Mouse (Mus musculus): ENCODE data around the gene Irak1bp1. TPM values are rescaled to one million over a fixed set of nuclear protein-coding genes. Genes with fewer than 3 reads are reported as not detected.

Gene Irak1bp1
- 26.7 and 30.8 TPM in 2 replicates for polyA plus RNA-seq (2016; fragmentation: Nextera tagmentation; extraction: Ambion mirVana)

DNA sequence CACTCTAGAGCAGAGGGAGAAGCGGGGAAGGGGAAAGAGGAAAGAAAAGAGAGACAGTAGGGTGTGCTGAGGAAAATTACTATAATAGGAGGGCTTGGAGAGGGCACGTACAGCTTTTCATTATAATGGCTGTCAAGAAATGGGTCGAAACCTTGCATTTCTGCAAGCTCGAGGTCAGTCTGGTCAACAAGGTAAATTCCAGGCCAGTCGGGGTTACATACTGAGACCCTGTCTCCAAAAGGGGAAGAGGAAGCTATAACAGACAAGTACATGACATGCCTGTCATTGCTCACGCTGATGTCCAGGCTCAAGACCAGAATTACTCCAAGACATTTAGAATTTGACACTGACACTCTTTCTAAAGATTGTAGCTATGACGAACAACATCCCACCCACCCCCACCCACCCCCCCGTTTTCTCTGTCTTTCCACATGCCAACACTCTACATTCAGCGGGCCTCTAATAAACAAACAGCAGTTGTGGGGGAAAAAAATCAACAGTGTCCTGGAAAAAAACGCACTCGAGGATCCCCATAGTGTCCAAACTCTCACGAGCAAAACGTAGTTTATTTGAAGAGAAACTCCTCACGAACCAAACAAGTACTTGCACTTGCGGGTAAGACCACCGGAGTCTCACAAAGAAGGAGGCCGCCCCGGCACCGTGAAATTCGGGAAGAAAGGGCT, at the start of gene Irak1bp1:
Irak1bp1 (plus strand) TSS at position 534 of the 683 bp plus-strand sequence.
- H3K9me3 ChIP-seq (replicated peaks): no peaks in the 10 kb centered on the region
- 0 out of 2 replicates have a peak, but pooled peaks cover 15% of the 10 kb centered on the region for H3K4me1 ChIP-seq
- 10% methylated on average over 20 of the region's 20 CpGs for WGBS
- H3K27ac ChIP-seq: peak within 1 kb of the TSS; percentile 93
- H3K27me3 ChIP-seq: no peaks in the 10 kb centered on the region
- no peaks in the 10 kb centered on the region for H3K36me3 ChIP-seq
- H3K4me3 ChIP-seq: peak within 1 kb of the TSS; percentile 81
- H3K4me2 ChIP-seq (replicated peaks): peak within 1 kb of the TSS; percentile 61
- peak within 1 kb of the TSS; percentile 92 for H3K9ac ChIP-seq
- ATAC-seq (ENCODE audit: low FRiP score): peak; percentile 69

DNA sequence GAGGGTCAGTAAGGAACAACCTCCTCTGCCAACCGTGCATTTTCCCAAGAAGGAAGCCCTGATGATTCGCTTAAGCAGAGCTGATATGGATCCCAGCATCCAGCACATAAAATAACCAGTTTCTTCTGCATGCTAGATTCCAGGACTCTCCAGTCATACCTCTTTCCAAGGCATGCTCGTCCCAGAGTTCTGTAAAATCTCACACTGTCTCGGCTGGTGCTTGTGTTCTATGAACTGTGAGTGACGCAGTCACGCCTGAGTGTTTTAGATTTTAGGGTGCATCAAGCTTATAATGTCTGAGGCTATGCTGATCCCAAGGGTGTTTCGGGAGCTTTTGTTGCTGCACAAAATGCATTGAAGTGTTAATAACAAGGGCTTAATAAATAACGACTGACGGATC, 41.0 kb upstream of the Irak1bp1 start:
- Histone ChIP-seq H3K36me3 (no peaks in the 10 kb centered on the region), H3K4me2 (replicated peaks) (no peak overlapping the region), H3K9ac (no peak overlapping the region), H3K4me1 (peaks cover 3% of the 10 kb centered on the region; the same call in 1 of the 2 replicates), H3K4me3 (no peak overlapping the region), H3K9me3 (replicated peaks) (no peaks in the 10 kb centered on the region), H3K27ac (no peak overlapping the region), H3K27me3 (no peaks in the 10 kb centered on the region)
- WGBS: 46% methylated on average over 9 of the region's 9 CpGs
- ATAC-seq (ENCODE audit: low FRiP score): no peak

DNA sequence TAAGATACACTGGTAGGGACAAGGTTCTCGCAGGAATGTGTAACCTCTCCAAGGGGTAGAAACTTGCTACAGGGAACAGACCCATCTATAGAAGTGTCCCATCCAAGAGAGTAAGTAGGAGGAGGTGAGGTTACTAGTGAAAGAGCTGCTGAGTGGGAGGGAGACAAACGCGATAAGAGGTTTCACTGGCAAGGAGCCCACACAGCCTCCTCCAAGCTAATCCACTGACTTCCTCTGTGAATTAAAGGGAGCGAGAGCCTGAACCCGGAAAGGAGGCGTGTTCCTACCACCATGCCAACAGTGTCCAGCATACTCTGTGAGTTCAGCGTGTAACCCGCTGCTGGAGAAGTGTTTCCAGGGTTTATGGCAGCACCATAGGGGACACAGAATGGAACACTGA, 29.0 kb upstream of the Irak1bp1 start:
- no peaks in the 10 kb centered on the region for H3K9me3 ChIP-seq (replicated peaks)

DNA sequence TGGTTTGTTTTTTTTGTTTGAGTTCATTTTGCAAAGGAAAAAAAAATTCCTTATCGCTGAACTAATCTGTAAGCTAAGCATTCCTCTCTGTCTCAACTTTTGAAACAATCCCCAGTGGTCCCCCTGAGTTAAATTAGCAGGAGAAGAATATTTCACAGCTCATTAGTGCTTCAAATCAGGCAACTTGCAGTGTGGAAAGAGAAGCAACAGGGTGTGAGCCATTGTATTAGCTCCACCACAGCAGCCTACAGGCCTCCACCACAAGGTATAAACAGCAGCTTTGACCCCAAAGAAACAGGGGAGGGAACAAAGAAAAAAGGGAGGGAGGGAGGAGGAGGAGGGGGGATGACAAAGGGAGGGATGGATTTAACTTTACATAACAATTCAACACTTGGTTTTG, 22.2 kb upstream of the Irak1bp1 start:
- WGBS: 6% methylated on average over 1 of the region's 1 CpGs
- peak; percentile 58; the same call in 1 of the 2 replicates for ATAC-seq (ENCODE audit: low FRiP score)
- H3K4me3 ChIP-seq: no peak overlapping the region
- H3K27ac ChIP-seq: no peak overlapping the region
- H3K36me3 ChIP-seq: no peaks in the 10 kb centered on the region
- no peak overlapping the region for H3K4me2 ChIP-seq (replicated peaks)
- peaks cover 9% of the 10 kb centered on the region for H3K4me1 ChIP-seq
- no peaks in the 10 kb centered on the region for H3K9me3 ChIP-seq (replicated peaks)
- no peaks in the 10 kb centered on the region for H3K27me3 ChIP-seq
- no peak overlapping the region for H3K9ac ChIP-seq

More for the DNA sequence above, 29.0 kb upstream of the Irak1bp1 start:
- no peak for ATAC-seq (ENCODE audit: low FRiP score)
- Histone ChIP-seq H3K27me3 (no peaks in the 10 kb centered on the region), H3K36me3 (no peaks in the 10 kb centered on the region), H3K4me3 (no peak overlapping the region), H3K4me2 (replicated peaks) (no peak overlapping the region), H3K4me1 (no peaks in the 10 kb centered on the region), H3K9ac (no peak overlapping the region), H3K27ac (no peak overlapping the region)
- WGBS: 84% methylated on average over 8 of the region's 8 CpGs

DNA sequence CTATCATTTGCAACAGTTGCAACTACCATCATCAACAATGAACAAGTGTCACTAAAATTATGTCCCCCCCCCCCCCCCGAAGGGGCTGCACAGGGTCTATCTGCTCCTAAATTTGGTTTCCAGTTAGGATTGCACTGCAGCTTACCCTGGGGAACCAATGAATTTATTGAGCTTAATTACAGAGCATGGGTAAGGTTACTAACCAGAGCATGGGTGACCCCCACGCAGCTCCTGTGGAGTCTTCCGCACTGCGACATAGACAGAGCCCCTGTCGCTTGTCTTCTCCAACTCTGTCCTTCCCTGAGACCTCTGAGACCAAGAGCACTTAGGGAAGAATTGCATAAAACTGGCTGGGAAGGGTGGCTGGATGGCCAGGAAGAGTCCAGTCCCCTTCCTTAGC, 21.7 kb upstream of the Irak1bp1 start:
- WGBS: 49% methylated on average over 5 of the region's 5 CpGs
- ATAC-seq (ENCODE audit: low FRiP score): peak; percentile 52; the same call in 1 of the 2 replicates
- Histone ChIP-seq H3K9me3 (replicated peaks) (no peaks in the 10 kb centered on the region), H3K4me2 (replicated peaks) (no peak overlapping the region), H3K27ac (no peak overlapping the region), H3K4me3 (no peak overlapping the region), H3K4me1 (peaks cover 9% of the 10 kb centered on the region), H3K36me3 (no peaks in the 10 kb centered on the region), H3K9ac (no peak overlapping the region), H3K27me3 (no peaks in the 10 kb centered on the region)

DNA sequence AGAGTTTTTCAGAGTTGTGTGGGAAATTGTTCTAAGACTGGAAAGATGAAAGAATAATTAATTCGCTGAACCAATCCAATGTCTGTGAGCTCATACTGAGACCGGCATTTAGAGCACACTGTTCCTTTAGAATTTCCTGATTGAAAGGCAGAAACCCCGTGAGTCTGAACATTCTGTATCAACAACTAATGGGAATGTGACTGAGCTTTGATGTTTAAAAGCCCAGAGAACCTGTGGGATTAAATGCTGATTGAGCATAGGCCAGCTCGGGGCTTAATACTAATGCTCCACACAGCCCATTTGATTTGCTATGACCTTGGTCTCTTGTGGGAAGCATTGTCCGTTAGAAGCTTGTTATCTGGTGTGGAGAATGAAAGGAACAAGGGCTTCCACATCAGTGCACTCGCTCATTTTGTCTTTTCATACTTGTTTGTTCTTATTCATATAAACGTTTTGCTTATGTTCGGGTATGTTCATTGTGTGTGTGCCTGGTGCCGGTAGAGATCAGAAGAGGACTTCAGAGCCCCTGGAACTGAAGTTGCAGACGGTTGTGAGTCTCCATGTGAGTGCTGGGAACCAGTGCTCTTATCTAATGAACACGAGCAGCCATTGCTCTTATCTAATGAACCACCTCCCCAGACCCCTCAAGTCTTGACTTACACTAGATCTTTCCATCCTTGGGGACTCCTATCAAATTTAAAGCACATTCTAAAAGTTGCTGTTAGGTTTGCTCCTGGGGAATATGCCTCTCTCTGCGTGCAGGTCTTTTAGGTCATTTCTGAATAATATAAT, 17.0 kb upstream of the Irak1bp1 start:
- Histone ChIP-seq H3K4me2 (replicated peaks) (no peak overlapping the region), H3K4me1 (peaks cover 5% of the 10 kb centered on the region; the same call in 1 of the 2 replicates), H3K9me3 (replicated peaks) (no peaks in the 10 kb centered on the region), H3K4me3 (no peak overlapping the region), H3K27me3 (no peaks in the 10 kb centered on the region), H3K36me3 (no peaks in the 10 kb centered on the region), H3K27ac (no peak overlapping the region), H3K9ac (no peak overlapping the region)
- no peak for ATAC-seq (ENCODE audit: low FRiP score)
- WGBS: 65% methylated on average over 12 of the region's 12 CpGs

DNA sequence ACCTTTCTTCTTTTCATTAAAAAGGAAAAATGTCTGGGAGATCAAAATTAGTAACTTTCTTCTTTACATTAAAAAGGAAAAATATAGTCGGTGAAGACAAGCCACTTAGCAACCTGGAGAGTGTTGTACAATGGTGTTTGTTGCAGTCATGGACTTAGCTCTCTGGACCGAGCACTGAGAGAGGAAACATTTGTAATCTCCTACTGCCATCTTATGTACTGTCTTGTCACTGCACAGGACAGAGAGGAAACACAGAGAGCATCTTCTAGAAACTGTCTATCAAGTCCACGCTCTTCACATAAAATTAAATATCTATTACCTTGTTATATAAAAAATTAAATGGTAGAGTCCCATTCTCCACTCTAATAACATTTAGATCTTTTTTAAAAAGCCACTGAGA, 14.8 kb upstream of the Irak1bp1 start:
- Histone ChIP-seq H3K9me3 (replicated peaks) (no peaks in the 10 kb centered on the region), H3K4me1 (no peaks in the 10 kb centered on the region), H3K9ac (no peak overlapping the region), H3K36me3 (no peaks in the 10 kb centered on the region), H3K27me3 (no peaks in the 10 kb centered on the region), H3K4me3 (no peak overlapping the region), H3K27ac (no peak overlapping the region), H3K4me2 (replicated peaks) (no peak overlapping the region)
- no peak for ATAC-seq (ENCODE audit: low FRiP score)
- WGBS: 58% methylated on average over 3 of the region's 3 CpGs

DNA sequence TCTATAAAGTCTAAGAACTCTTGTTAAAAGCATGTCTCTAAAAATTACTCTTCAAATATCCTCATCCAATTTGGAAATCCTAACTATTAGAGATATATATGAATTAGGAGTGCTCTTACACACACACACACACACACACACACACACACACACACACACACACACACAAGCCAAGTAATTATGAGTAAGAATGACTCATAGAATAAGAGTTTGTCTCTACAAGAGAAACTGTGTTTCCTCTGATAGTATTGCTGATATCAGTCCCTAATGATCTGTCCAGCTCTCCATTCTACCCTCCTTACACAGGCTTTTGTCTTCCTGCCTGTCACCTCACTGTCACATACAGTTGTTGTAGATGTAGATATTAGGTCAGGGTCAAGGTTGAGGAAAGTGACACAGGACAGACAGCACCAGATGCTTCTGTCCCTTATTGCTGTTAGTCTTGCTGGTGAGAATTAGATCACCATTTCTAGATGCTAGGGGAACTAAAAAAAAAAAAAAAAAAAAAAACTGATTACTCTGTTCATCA, 14.0 kb upstream of the Irak1bp1 start:
- ATAC-seq (ENCODE audit: low FRiP score): no peak
- Histone ChIP-seq H3K36me3 (no peaks in the 10 kb centered on the region), H3K27ac (no peak overlapping the region), H3K27me3 (no peaks in the 10 kb centered on the region), H3K4me3 (no peak overlapping the region), H3K9ac (no peak overlapping the region), H3K4me2 (replicated peaks) (no peak overlapping the region), H3K4me1 (no peaks in the 10 kb centered on the region), H3K9me3 (replicated peaks) (no peaks in the 10 kb centered on the region)

DNA sequence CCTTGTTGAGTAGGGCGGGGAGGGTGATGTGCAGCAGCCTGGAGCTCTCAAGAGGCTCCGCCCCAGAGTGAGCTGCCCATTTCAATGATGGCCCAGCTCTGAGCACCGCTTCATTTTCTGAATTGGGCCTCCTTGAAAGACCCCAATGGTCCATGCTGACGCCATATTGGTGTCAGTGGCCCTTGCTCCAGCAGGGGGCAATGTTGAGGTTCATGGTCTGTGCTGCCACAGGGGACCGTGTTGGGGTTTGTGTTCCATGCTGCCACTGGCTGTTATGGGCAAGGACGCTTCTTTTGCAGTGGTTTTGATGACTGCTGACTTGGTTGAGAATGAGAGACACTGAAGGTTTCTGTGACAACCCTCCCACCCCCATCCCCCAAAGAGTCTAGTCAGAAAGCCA, 2.9 kb upstream of the Irak1bp1 start:
- H3K4me2 ChIP-seq (replicated peaks): no peak overlapping the region
- no peaks in the 10 kb centered on the region for H3K27me3 ChIP-seq
- H3K36me3 ChIP-seq: no peaks in the 10 kb centered on the region
- no peak overlapping the region for H3K9ac ChIP-seq
- 0 out of 2 replicates have a peak, but pooled peaks cover 8% of the 10 kb centered on the region for H3K4me1 ChIP-seq
- WGBS: 93% methylated on average over 6 of the region's 6 CpGs
- no peak overlapping the region for H3K4me3 ChIP-seq
- no peak overlapping the region for H3K27ac ChIP-seq
- H3K9me3 ChIP-seq (replicated peaks): no peaks in the 10 kb centered on the region
- no peak for ATAC-seq (ENCODE audit: low FRiP score)

DNA sequence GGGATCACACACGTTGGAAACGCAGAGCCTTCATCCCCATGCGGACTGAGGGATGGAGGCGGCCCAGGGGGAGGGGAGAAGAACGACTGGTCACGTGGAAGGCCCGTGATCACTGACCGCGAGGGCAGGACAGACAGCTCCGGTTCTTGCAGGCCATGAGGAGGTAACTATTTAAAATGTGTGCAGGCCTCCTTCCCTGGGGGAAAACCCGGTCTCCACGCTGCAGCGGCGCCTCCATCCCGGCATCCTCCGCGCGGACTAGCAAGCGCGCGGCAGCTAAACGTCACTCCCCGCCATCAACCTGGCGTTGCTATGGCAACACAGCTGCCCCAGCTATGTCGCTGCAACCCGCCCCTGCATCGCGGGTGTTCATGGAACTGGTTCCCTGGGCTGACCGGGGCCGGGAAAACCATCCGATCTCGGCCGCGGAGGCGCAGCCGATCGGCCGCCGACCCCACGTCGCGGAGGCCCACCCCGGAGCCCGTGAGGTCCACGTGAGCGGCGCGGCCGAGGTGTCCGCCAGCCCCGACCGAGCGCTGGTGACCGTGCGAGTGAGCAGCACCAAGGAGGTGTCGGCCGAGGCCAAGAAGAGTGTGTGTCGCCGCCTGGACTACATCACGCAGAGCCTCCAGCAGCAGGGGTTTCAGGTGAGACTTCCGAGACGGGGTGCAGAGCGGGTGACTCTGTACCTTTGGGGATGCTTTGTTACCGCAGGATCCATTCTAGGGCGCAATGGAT, 522 bp downstream of the Irak1bp1 start:
- H3K27ac ChIP-seq: peak overlapping the region; percentile 93
- peak overlapping the region; percentile 61 for H3K4me2 ChIP-seq (replicated peaks)
- 1% methylated on average over 64 of the region's 65 CpGs for WGBS
- H3K36me3 ChIP-seq: no peaks in the 10 kb centered on the region
- H3K9me3 ChIP-seq (replicated peaks): no peaks in the 10 kb centered on the region
- H3K9ac ChIP-seq: peak overlapping the region; percentile 92
- no peaks in the 10 kb centered on the region for H3K27me3 ChIP-seq
- peak overlapping the region; percentile 81 for H3K4me3 ChIP-seq
- H3K4me1 ChIP-seq: 0 out of 2 replicates have a peak, but pooled peaks cover 15% of the 10 kb centered on the region
- ATAC-seq (ENCODE audit: low FRiP score): peak; percentile 96

DNA sequence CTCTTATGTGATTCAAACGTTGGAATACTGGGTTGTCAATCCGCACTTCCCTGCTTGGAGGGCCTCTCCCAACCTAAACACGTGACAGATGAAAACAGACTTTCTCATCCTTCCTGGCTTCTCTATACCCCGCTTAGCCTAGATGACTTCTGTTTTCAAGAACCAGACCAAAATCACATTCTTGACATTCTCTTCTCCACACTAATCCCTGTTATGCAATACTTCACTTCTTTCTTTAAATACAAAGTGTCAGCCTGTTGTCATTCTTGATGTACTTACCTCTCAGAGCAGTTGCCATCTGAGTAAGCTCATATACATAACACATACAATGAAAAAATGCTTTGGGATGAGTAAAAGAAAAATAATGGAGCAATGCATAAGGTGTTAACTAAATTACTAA, 2.6 kb downstream of the Irak1bp1 start:
- Histone ChIP-seq H3K9ac (no peak overlapping the region), H3K27me3 (no peaks in the 10 kb centered on the region), H3K36me3 (no peaks in the 10 kb centered on the region), H3K9me3 (replicated peaks) (no peaks in the 10 kb centered on the region), H3K27ac (no peak overlapping the region), H3K4me2 (replicated peaks) (no peak overlapping the region), H3K4me1 (0 out of 2 replicates have a peak, but pooled peaks cover 15% of the 10 kb centered on the region), H3K4me3 (no peak overlapping the region)
- WGBS: 63% methylated on average over 4 of the region's 4 CpGs
- ATAC-seq (ENCODE audit: low FRiP score): no peak

DNA sequence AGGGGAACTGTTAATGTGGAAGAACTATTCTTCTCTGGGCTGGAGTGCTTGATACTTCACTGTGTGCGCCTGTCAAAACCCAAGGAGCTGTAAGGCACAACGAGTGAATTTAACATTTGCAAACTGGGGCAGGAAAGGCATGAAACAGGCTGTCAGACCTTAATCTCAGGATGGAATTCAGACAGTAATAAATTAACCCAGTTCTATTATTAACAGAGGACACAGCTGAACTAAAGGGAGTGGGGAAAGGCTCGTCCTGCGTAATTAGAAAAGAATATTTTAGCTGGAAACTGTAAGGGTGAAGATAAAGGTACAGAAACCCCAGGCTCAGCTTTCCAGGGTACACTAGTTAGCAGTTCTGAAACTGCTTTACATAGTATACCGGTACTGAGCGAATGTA, 6.6 kb downstream of the Irak1bp1 start:
- 0 out of 2 replicates have a peak, but pooled peaks cover 5% of the 10 kb centered on the region for H3K36me3 ChIP-seq
- H3K9me3 ChIP-seq (replicated peaks): no peaks in the 10 kb centered on the region
- H3K27ac ChIP-seq: no peak overlapping the region
- no peak overlapping the region for H3K9ac ChIP-seq
- whole genome bisulfite sequencing: 76% methylated on average over 6 of the region's 6 CpGs
- H3K4me2 ChIP-seq (replicated peaks): no peak overlapping the region
- no peak overlapping the region for H3K4me3 ChIP-seq
- H3K27me3 ChIP-seq: no peaks in the 10 kb centered on the region
- no peak for ATAC-seq (ENCODE audit: low FRiP score)
- H3K4me1 ChIP-seq: 0 out of 2 replicates have a peak, but pooled peaks cover 10% of the 10 kb centered on the region

Measured in hindbrain, embryonic 12.5 days (tissue).